Mouse (Mus musculus) forebrain, embryonic 14.5 days (tissue): Measurements from ENCODE around the gene Ercc5. TPM values are rescaled to one million over a fixed set of nuclear protein-coding genes. Genes with fewer than 3 reads are reported as not detected.

Source experiments
- ATAC-seq: fragments of 200-750 bp; cut with Nextera tagmentation; 2 replicates; pipeline ENCODE4 v1.8.0; 2017; ENCODE audit warnings: mild to moderate bottlenecking, moderate library complexity
- DNase-seq: peaks from one replicate; pipeline ENCODE4 v3.0.0-alpha.2; 2015; ENCODE audit warnings: low spot score
- H3K27ac ChIP-seq: fragments of 300-500 bp; sonication (generic); 2 replicates; pipeline ENCODE4 v1.5.1; 2014; ENCODE audit warnings: low read depth, mild to moderate bottlenecking, control low read depth, low read length, moderate library complexity
- H3K27me3 ChIP-seq: fragments of 300-500 bp; sonication (generic); replicated peaks from 2 replicates; pipeline ENCODE4 v1.6.1; 2014; ENCODE audit warnings: low read length, control low read depth, mixed read lengths; ENCODE audit not compliant: control insufficient read depth, insufficient read depth
- H3K36me3 ChIP-seq: fragments of 300-500 bp; sonication (generic); 2 replicates; pipeline ENCODE4 v1.6.1; 2014; ENCODE audit warnings: low read length, control low read depth; ENCODE audit not compliant: control insufficient read depth, insufficient read depth
- H3K4me1 ChIP-seq: fragments of 300-500 bp; sonication (generic); 2 replicates; pipeline ENCODE4 v1.6.1; 2014; ENCODE audit warnings: antibody characterized with exemption, low read length, control low read depth; ENCODE audit not compliant: control insufficient read depth, insufficient read depth
- H3K4me2 ChIP-seq: fragments of 300-500 bp; sonication (generic); 2 replicates; pipeline ENCODE4 v1.6.1; 2014; ENCODE audit warnings: mild to moderate bottlenecking, control low read depth, low read length
- H3K4me3 ChIP-seq: fragments of 300-500 bp; sonication (generic); 2 replicates; pipeline ENCODE4 v1.5.1; 2014; ENCODE audit warnings: low read depth, low read length, control low read depth
- H3K9ac ChIP-seq: fragments of 300-500 bp; sonication (generic); 2 replicates; pipeline ENCODE4 v1.6.1; 2014; ENCODE audit warnings: mild to moderate bottlenecking, low read length, control low read depth, moderate library complexity
- H3K9me3 ChIP-seq: fragments of 300-500 bp; sonication (generic); replicated peaks from 2 replicates; pipeline ENCODE4 v1.6.1; 2016; ENCODE audit warnings: low read length, control low read depth, mixed read lengths; ENCODE audit not compliant: control insufficient read depth
- WGBS: fragments of 180-500 bp; shearing (Covaris S2); extraction: QIAGEN DNeasy Blood & Tissue Kit; methylation state at CpG from one replicate; pipeline ENCODE4 v1.1.7; 2014; 5-methylcytosine and 5-hydroxymethylcytosine counted together
- polyA plus RNA-seq: library from polyadenylated mRNA; unstranded; fragments of >200 nt; fragmentation: Nextera tagmentation; extraction: Ambion mirVana; gene quantifications from 2 replicates; pipeline ENCODE4 v1.2.1, GENCODE M21; 2014

The Ercc5 gene
- 32.5 and 35.6 TPM in 2 replicates for polyA plus RNA-seq

- H3K4me3 ChIP-seq: peak within 1 kb of the TSS; percentile 84
- peak within 1 kb of the TSS; percentile 96 for H3K9ac ChIP-seq
- peak; percentile 97 for DNase-seq
- peaks cover 11% of the 10 kb centered on the region for H3K36me3 ChIP-seq
- H3K27me3 ChIP-seq: no peaks in the 10 kb centered on the region
- WGBS: under 1% methylated on average over 66 of the region's 66 CpGs
- peak within 1 kb of the TSS; percentile 99 for H3K27ac ChIP-seq
- no peaks in the 10 kb centered on the region; the same call in 1 of the 2 replicates for H3K9me3 ChIP-seq
- H3K4me1 ChIP-seq: peaks cover 6% of the 10 kb centered on the region; the same call in 1 of the 2 replicates
- peak within 1 kb of the TSS; percentile 77 for H3K4me2 ChIP-seq
- peak; percentile 99 for ATAC-seq
Observed at GRCm38 (mm10) chr1:44147563-44148381, at the start of gene Ercc5. Ercc5 (plus strand) TSS chr1:44147744.

DNA sequence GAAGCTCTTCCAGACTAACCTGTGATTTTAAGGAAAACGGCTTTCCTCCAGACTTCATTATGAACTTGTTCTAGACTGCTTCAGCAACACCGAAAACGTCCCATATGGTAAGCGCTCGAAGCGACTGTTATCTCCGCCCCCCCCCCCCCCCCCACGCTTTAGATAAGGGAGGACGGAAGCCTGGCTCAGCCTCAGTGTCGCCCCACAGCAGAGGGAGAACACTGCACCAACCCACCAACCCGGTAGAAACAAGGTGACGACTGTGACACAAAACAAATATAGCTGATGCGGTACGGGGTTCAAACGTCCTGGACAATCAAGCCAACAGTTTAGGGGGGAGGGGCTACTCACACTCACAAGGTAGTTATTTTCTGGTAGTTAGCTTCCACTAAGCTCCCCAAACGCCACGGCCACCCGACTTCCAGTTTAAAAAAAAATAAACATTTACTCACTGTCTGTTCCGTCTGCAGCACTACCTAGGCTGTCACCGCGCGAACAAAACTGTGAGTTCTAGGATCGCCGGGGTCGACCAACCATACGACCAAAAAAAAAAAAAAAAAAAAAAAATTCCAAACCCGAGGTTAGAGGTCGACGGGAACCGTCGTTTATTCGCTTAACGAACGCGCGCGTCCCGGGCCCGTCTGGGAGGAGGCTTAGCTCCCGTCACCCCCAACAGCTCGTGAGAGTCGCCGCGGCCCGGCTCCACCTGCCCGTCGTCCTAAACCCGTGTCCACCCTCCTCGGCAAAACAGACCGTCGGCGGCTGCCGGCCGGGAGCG, 45.9 kb upstream of the Ercc5 start:
- H3K27me3 ChIP-seq: no peaks in the 10 kb centered on the region
- DNase-seq: peak; percentile 60
- peak overlapping the region; percentile 71 for H3K9ac ChIP-seq
- no peaks in the 10 kb centered on the region for H3K9me3 ChIP-seq
- under 1% methylated on average over 55 of the region's 55 CpGs for WGBS
- H3K4me2 ChIP-seq: peak overlapping the region; percentile 62
- peak overlapping the region; percentile 79 for H3K27ac ChIP-seq
- H3K4me3 ChIP-seq: peak overlapping the region; percentile 76
- H3K36me3 ChIP-seq: peaks cover 16% of the 10 kb centered on the region
- H3K4me1 ChIP-seq: no peaks in the 10 kb centered on the region
- ATAC-seq: peak; percentile 77

GRCm38 (mm10) chr1:44102259-44102717, 45.3 kb upstream of the Ercc5 start, which contains the start of gene Tex30:
Tex30 (minus strand) TSS chr1:44102441.
- H3K36me3 ChIP-seq: peaks cover 13% of the 10 kb centered on the region
- H3K9ac ChIP-seq: peak within 1 kb of the TSS; percentile 71
- H3K4me3 ChIP-seq: peak within 1 kb of the TSS; percentile 76
- H3K4me1 ChIP-seq: no peaks in the 10 kb centered on the region
- H3K27me3 ChIP-seq: no peaks in the 10 kb centered on the region
- H3K9me3 ChIP-seq: no peaks in the 10 kb centered on the region
- H3K27ac ChIP-seq: peak within 1 kb of the TSS; percentile 79
- ATAC-seq (peak; percentile 98), DNase-seq (peak; percentile 99)
- under 1% methylated on average over 55 of the region's 55 CpGs for WGBS
- H3K4me2 ChIP-seq: peak within 1 kb of the TSS; percentile 62

GRCm38 (mm10) chr1:44102939-44103338, 44.6 kb upstream of the Ercc5 start:
- DNase-seq: peak; percentile 7

GRCm38 (mm10) chr1:44117571-44117970, 30.0 kb upstream of the Ercc5 start:
- ATAC-seq (no peak), DNase-seq (no peak)
- H3K4me1 ChIP-seq: peaks cover 11% of the 10 kb centered on the region
- peaks cover 28% of the 10 kb centered on the region for H3K36me3 ChIP-seq
- no peaks in the 10 kb centered on the region for H3K9me3 ChIP-seq
- H3K9ac ChIP-seq: 0 out of 2 replicates have a peak overlapping the region, but pooled peaks have one; percentile 9
- peak overlapping the region; percentile 70 for H3K4me3 ChIP-seq
- H3K27ac ChIP-seq: no peak overlapping the region
- no peaks in the 10 kb centered on the region for H3K27me3 ChIP-seq
- peak overlapping the region; percentile 85 for H3K4me2 ChIP-seq

More at GRCm38 (mm10) chr1:44102939-44103338, 44.6 kb upstream of the Ercc5 start:
- Histone ChIP-seq H3K9ac (peak overlapping the region; percentile 22; the same call in 1 of the 2 replicates), H3K4me2 (peak overlapping the region; percentile 62), H3K4me1 (no peaks in the 10 kb centered on the region), H3K4me3 (peak overlapping the region; percentile 76), H3K27ac (no peak overlapping the region), H3K27me3 (no peaks in the 10 kb centered on the region), H3K36me3 (peaks cover 16% of the 10 kb centered on the region), H3K9me3 (no peaks in the 10 kb centered on the region)
- no peak for ATAC-seq
- WGBS: 13% methylated on average over 5 of the region's 5 CpGs

- Histone ChIP-seq H3K4me1 (peaks cover 11% of the 10 kb centered on the region), H3K4me3 (peak within 1 kb of the TSS; percentile 70), H3K27me3 (no peaks in the 10 kb centered on the region), H3K9me3 (no peaks in the 10 kb centered on the region), H3K9ac (peak within 1 kb of the TSS; percentile 87), H3K4me2 (peak within 1 kb of the TSS; percentile 85), H3K36me3 (peaks cover 23% of the 10 kb centered on the region), H3K27ac (peak within 1 kb of the TSS; percentile 96)
- DNase-seq (peak; percentile 98), ATAC-seq (peak; percentile 97)
- under 1% methylated on average over 39 of the region's 39 CpGs for WGBS
Observed at GRCm38 (mm10) chr1:44118239-44119054, 29.1 kb upstream of the Ercc5 start, which contains the start of the genes Kdelc1 and Bivm. Kdelc1 (minus strand) TSS chr1:44118808. Bivm (plus strand) TSS chr1:44118957.

DNA sequence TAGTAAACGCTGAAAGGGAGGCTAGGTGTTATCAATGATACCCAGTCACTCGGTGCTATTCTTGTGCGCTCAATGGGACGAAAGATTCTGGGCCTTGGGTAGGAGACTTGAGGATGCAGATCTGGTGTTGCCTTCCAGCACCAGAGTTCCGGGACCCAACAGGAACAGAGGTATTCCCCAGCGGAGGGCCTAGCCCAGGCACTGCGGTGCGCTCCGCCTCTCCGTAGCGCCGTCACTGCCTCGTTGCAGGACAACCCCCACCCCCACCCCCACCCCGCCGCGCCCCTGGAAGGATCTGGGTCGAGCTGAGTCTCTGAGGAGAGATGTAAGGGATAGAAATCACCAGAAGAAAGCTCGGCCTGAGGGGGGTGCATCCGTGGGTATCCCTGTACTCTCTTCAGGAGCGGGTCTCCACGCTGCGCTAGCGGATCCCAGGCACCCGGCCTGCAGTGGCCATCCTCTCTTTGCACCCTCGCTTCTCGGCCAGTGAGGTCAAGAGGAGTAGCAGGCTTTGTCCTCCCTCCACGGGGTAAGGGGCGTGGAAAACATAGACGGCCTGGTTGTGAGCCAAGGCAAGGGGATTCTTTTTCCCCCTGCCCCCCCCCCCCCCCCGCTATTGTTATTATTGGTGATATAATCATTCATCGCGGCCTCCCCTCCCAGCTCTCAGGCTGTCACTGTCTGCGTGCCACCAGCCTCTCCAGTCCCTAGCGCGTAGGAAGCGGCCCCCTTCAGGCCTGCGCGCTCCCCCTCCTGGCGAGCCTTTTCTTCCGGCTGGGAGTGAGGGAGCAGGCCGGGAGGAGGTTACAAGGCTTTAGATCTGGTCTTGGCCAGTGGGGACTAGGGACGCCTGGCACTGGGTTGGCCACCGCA, 28.1 kb upstream of the Ercc5 start:
- peak overlapping the region; percentile 96 for H3K27ac ChIP-seq
- WGBS: under 1% methylated on average over 42 of the region's 43 CpGs
- H3K4me1 ChIP-seq: peaks cover 11% of the 10 kb centered on the region
- ATAC-seq (peak; percentile 87), DNase-seq (peak; percentile 88)
- no peaks in the 10 kb centered on the region for H3K9me3 ChIP-seq
- H3K36me3 ChIP-seq: peaks cover 17% of the 10 kb centered on the region
- peak overlapping the region; percentile 85 for H3K4me2 ChIP-seq
- H3K4me3 ChIP-seq: peak overlapping the region; percentile 70
- no peaks in the 10 kb centered on the region for H3K27me3 ChIP-seq
- H3K9ac ChIP-seq: peak overlapping the region; percentile 87
